Mouse (Mus musculus) CH12.LX (cell line): ENCODE data around the gene Eef1a1. TPM values are rescaled to one million over a fixed set of nuclear protein-coding genes. Genes with fewer than 3 reads are reported as not detected.

Experiments used
- DNase-seq: peaks from one replicate; pipeline ENCODE4 v3.0.0-alpha.2; 2013; ENCODE audit errors: extremely low read depth
- H3K27ac ChIP-seq: 2 replicates; pipeline ENCODE4 v1.5.1; 2012; ENCODE audit warnings: low read depth, mild to moderate bottlenecking, control low read depth, moderate library complexity; ENCODE audit not compliant: insufficient read depth
- H3K27me3 ChIP-seq: replicated peaks from 2 replicates; pipeline ENCODE3; 2012; ENCODE audit warnings: inconsistent platforms
- H3K36me3 ChIP-seq, 2 experiments: replicated peaks in 1 of 2; 2 replicates each; pipeline versions ENCODE3 to v1.6.1; 2012; ENCODE audit warnings: inconsistent platforms in 1 of 2, low read length in 1 of 2, mild to moderate bottlenecking in 1 of 2, mixed read lengths in 1 of 2, moderate library complexity in 1 of 2; ENCODE audit not compliant: control insufficient read depth in 1 of 2, insufficient read depth in 1 of 2
- H3K4me1 ChIP-seq, 2 experiments: 2 replicates each; pipeline ENCODE4 v1.6.1; 2012; ENCODE audit warnings: inconsistent platforms in 1 of 2, moderate library complexity in 1 of 2; ENCODE audit not compliant: insufficient read depth in 2 of 2, control insufficient read depth in 1 of 2
- H3K4me2 ChIP-seq: 2 replicates; pipeline ENCODE4 v1.6.1; 2012; ENCODE audit warnings: low read depth, mild to moderate bottlenecking, control low read depth; ENCODE audit not compliant: poor library complexity, insufficient read depth, severe bottlenecking
- H3K4me3 ChIP-seq, 3 experiments: fragments of 150-350 bp in 1 of 3; sonication (generic) in 1 of 3; replicated peaks in 1 of 3; 2 replicates each; pipeline versions ENCODE3 to v1.5.1; 2011 to 2012; ENCODE audit warnings: low read depth in 2 of 3, low read length in 2 of 3, mild to moderate bottlenecking in 2 of 3, moderate library complexity in 2 of 3, control low read depth in 1 of 3, improper control_type of control experiment in 1 of 3, inconsistent platforms in 1 of 3, mixed read lengths in 1 of 3; ENCODE audit not compliant: poor library complexity in 1 of 3
- H3K79me2 ChIP-seq: replicated peaks from 2 replicates; pipeline ENCODE4 v1.6.1; 2012; ENCODE audit warnings: mild to moderate bottlenecking, moderate library complexity; ENCODE audit not compliant: control insufficient read depth, poor library complexity, insufficient read depth, severe bottlenecking; ENCODE audit errors: extremely low read depth
- H3K9ac ChIP-seq: 2 replicates; pipeline ENCODE4 v1.6.1; 2012; ENCODE audit warnings: low read depth, mild to moderate bottlenecking, control low read depth, moderate library complexity; ENCODE audit not compliant: insufficient read depth
- H3K9me3 ChIP-seq: replicated peaks from 2 replicates; pipeline ENCODE3; 2012; ENCODE audit warnings: low read length, inconsistent platforms, mixed read lengths
- CHD2 ChIP-seq: IDR thresholded peaks from 2 replicates; pipeline ENCODE4 v1.6.1; 2011; ENCODE audit warnings: low read length, improper control_type of control experiment
- CTCF ChIP-seq, 2 experiments: IDR thresholded peaks in 1 of 2; conservative IDR thresholded peaks in 1 of 2; 2 replicates each; pipeline ENCODE4 v1.5.1; 2011 to 2012; ENCODE audit warnings: low read depth in 2 of 2, low read length in 2 of 2, improper control_type of control experiment in 1 of 2, inconsistent platforms in 1 of 2, mild to moderate bottlenecking in 1 of 2, moderate library complexity in 1 of 2
- ELF1 ChIP-seq: IDR thresholded peaks from 2 replicates; pipeline ENCODE4 v1.6.1; 2014; ENCODE audit warnings: low read depth, mild to moderate bottlenecking, inconsistent platforms, low read length, improper control_type of control experiment
- GABPA ChIP-seq: IDR thresholded peaks from 2 replicates; pipeline ENCODE4 v1.6.1; 2012; ENCODE audit warnings: low read depth, low read length, improper control_type of control experiment, inconsistent platforms; ENCODE audit not compliant: insufficient replicate concordance
- MAX ChIP-seq: IDR thresholded peaks from 2 replicates; pipeline ENCODE4 v1.6.1; 2011; ENCODE audit warnings: low read length, improper control_type of control experiment
- MEF2A ChIP-seq: IDR thresholded peaks from 2 replicates; pipeline ENCODE4 v1.6.1; 2014; ENCODE audit warnings: low read depth, mild to moderate bottlenecking, inconsistent platforms, low read length, improper control_type of control experiment, borderline replicate concordance
- MXI1 ChIP-seq: IDR thresholded peaks from 2 replicates; pipeline ENCODE4 v1.6.1; 2011; ENCODE audit warnings: mild to moderate bottlenecking, low read depth, low read length, improper control_type of control experiment
- NRF1 ChIP-seq: IDR thresholded peaks from 2 replicates; pipeline ENCODE4 v1.6.1; 2014; ENCODE audit warnings: low read depth, mild to moderate bottlenecking, inconsistent platforms, low read length, improper control_type of control experiment, moderate library complexity
- PAX5 ChIP-seq: IDR thresholded peaks from 2 replicates; pipeline ENCODE4 v1.6.1; 2012; ENCODE audit warnings: low read length, inconsistent platforms, mixed read lengths
- POLR2A ChIP-seq: IDR thresholded peaks from 2 replicates; pipeline ENCODE4 v1.6.1; 2011; ENCODE audit warnings: low read depth, mild to moderate bottlenecking, improper control_type of control experiment, low read length
- POLR2AphosphoS2 ChIP-seq: IDR thresholded peaks from 2 replicates; pipeline ENCODE4 v1.6.1; 2011; ENCODE audit warnings: low read depth, low read length, improper control_type of control experiment
- SIN3A ChIP-seq: IDR thresholded peaks from 2 replicates; pipeline ENCODE4 v1.6.1; 2012; ENCODE audit warnings: low read length, improper control_type of control experiment, inconsistent platforms
- TCF12 ChIP-seq: IDR thresholded peaks from 2 replicates; pipeline ENCODE4 v1.6.1; 2014; ENCODE audit warnings: low read depth, mild to moderate bottlenecking, inconsistent platforms, low read length, improper control_type of control experiment
- USF1 ChIP-seq: IDR thresholded peaks from 2 replicates; pipeline ENCODE4 v1.6.1; 2014; ENCODE audit warnings: low read depth, mild to moderate bottlenecking, inconsistent platforms, low read length, improper control_type of control experiment
- USF2 ChIP-seq: conservative IDR thresholded peaks from 2 replicates; pipeline ENCODE4 v1.6.1; 2011; ENCODE audit warnings: low read depth, low read length, improper control_type of control experiment
- ZC3H11A ChIP-seq: IDR thresholded peaks from 2 replicates; pipeline ENCODE4 v1.6.1; 2012; ENCODE audit warnings: low read depth, mild to moderate bottlenecking, inconsistent platforms, low read length, improper control_type of control experiment
- ZKSCAN1 ChIP-seq: IDR thresholded peaks from 2 replicates; pipeline ENCODE4 v1.6.1; 2012; ENCODE audit warnings: low read depth, inconsistent platforms, low read length, improper control_type of control experiment, borderline replicate concordance
- dilution Hi-C: fragments of 300-500 bp; cut with MboI; formaldehyde crosslinking; loops from 2 replicates; pipeline ENCODE4 v1.14.3; 2020; ENCODE audit warnings: low sequenced_read_pairs; ENCODE audit not compliant: extremely low pct_unique_long_range_greater_than_20kb, extremely low pct_ligation_motif_present
- in situ Hi-C: fragments of 300-500 bp; cut with MboI; formaldehyde crosslinking; loops from 3 replicates; pipeline ENCODE4 v1.14.3; 2019; ENCODE audit warnings: low sequenced_read_pairs, low pct_ligation_motif_present, low pct_unique_long_range_greater_than_20kb, mixed read lengths
- polyA plus RNA-seq: library from polyadenylated mRNA; unstranded; fragments of >175 nt; gene quantifications from 2 replicates; pipeline ENCODE4 v1.2.1, GENCODE M21; 2012; ENCODE audit warnings: low read depth; ENCODE audit not compliant: insufficient read length
- total RNA-seq, 2 experiments: library from RNA; depleted of rRNA; stranded (reverse); fragments of 300-350 nt in 1 of 2; fragments of >200 nt in 1 of 2; gene quantifications; 2 replicates each; pipeline ENCODE4 v1.2.3; 2012 to 2014

Gene Eef1a1
- total and polyA plus RNA-seq, 3 experiments, result 12,362 to 21,026 (median 18,409) TPM

DNA sequence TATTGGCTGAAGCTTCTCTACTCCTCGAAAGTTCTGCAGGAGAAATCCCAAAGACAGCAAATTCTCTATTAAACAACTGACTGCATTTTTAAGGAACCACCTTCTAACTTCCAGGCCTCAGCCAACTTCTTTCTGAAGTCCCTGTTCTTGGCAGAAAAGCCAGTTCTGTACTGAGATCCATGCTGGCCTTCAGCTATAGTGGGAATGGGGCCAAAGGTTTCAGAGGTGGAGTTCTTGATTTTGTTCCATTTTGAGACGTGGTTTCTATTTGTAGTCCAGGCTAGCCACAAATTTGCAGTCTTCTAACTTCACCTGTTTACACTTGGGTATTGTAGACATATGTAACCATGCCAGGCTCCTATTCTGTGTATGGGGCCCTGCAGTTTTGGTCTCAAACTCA lies 37.3 kb upstream of the Eef1a1 start:
- Histone ChIP-seq H3K9ac (no peak overlapping the region), H3K27me3 (peaks cover 2% of the 10 kb centered on the region)
- dilution Hi-C loops, result no loop called here

GRCm38 (mm10) chr9:78525451-78526135 lies 36.6 kb upstream of the Eef1a1 start:
- no peak overlapping the region for H3K27ac ChIP-seq
- no peak for DNase-seq
- TF ChIP-seq USF2 (no peak), CHD2 (no peak), USF1 (no peak), MAX (no peak), POLR2AphosphoS2 (no peak), ZC3H11A (no peak), ZKSCAN1 (no peak), TCF12 (no peak), PAX5 (no peak), MXI1 (no peak), MEF2A (no peak), GABPA (no peak), SIN3A (no peak), NRF1 (no peak)
- TF ChIP-seq, all 38 proteins: peak for 0
- no peak overlapping the region for H3K9ac ChIP-seq
- in situ Hi-C loops, result no loop called here
- H3K4me3 ChIP-seq, result no peak overlapping the region
- H3K9me3 ChIP-seq, result no peaks in the 10 kb centered on the region
- H3K4me2 ChIP-seq, result no peak overlapping the region
- peaks cover 6 to 13% of the 10 kb centered on the region in 2 experiments; a peak in 3 of 4 replicates for H3K4me1 ChIP-seq
- peaks cover 2% of the 10 kb centered on the region for H3K27me3 ChIP-seq
- dilution Hi-C loops, result no loop called here
- no peaks in the 10 kb centered on the region for H3K79me2 ChIP-seq
- no peaks in the 10 kb centered on the region for H3K36me3 ChIP-seq

More for the DNA sequence above, 37.3 kb upstream of the Eef1a1 start:
- no peak for DNase-seq
- no peaks in the 10 kb centered on the region for H3K79me2 ChIP-seq
- no peaks in the 10 kb centered on the region for H3K9me3 ChIP-seq
- no peaks in the 10 kb centered on the region for H3K36me3 ChIP-seq
- H3K4me3 ChIP-seq, result no peak overlapping the region
- no peak for TF ChIP-seq ELF1
- no peak for TF ChIP-seq CTCF (conservative IDR thresholded peaks at IDR 0.05 in 1 of 2, IDR thresholded peaks at IDR 0.05 in 1 of 2; ENCODE audit: low read depth in 2 of 2, low read length in 2 of 2)
- no peak for TF ChIP-seq POLR2A
- no peak overlapping the region for H3K27ac ChIP-seq
- in situ Hi-C loops, result no loop called here
- H3K4me2 ChIP-seq, result no peak overlapping the region
- H3K4me1 ChIP-seq, result peaks cover 6 to 13% of the 10 kb centered on the region in 2 experiments; a peak in 3 of 4 replicates
